Mouse (Mus musculus): ENCODE measurements around the gene Dhx33.

- no peak for TF ChIP-seq EP300 (IDR thresholded peaks at IDR 0.05; ENCODE audit: low read depth)
- no peak for TF ChIP-seq CTCF (IDR thresholded peaks at IDR 0.05; ENCODE audit: low read depth)
Measured at GRCm38 (mm10) chr11:70982030-70982429, 22.2 kb downstream of the Dhx33 start.
